Mouse (Mus musculus) adipose tissue, adult 10 weeks (tissue): ENCODE results near the gene Foxd2. TPM values are rescaled to one million over a fixed set of nuclear protein-coding genes. Genes with fewer than 3 reads are reported as not detected.

Experiments
- polyA plus RNA-seq: library from polyadenylated mRNA; stranded (reverse); fragments of 350-450 nt; fragmentation: Illumina TruSeq; extraction: RNeasy Lipid Tissue Mini Kit (QIAGEN cat#74804); gene quantifications from one replicate; pipeline ENCODE4 v1.2.3, GENCODE M21; 2014; ENCODE audit warnings: low read depth, low replicate concordance

The Foxd2 gene
- 0.37 TPM for polyA plus RNA-seq

DNA sequence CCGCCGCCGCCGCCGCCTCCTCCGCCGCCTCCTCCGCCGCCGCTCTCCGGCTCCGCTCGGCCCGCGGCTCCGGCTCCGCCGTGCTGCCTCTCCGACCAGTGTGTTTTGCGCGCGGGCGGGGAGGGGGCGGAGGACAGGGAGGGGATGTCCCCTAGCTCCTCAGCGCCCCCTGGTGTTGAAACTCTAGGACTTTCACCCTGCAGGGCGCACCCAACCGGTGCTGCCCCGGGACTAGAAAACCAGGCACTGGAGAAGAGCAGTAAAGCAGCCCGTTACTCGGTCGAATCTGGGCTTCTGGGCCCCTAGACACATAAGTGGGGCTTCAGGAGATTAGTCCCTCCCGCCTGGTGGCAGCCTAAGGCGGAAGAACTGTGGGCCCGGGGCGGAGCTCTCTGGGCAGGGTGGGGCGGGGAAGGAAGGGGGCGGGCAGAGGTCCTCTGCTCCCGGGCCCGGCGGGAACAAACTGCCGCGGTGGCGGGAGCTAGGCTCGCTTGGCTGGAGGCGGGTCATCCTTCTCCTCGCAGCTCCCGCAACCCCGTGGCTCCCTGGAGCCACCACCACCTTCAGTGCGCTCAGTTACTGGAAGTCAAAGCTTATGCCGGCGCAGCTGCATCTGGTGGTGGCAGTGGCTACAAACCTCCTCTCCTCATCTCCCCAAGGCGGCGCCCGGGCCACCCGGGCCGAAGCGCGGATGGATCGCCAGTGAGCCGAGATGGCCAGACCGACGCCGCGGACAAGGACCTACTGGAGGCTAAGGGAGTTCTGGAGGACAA lies at the start of gene Foxd2:
Gene Foxd2, minus strand, starts transcription at position 45 of the 773 bp plus-strand sequence.

DNA sequence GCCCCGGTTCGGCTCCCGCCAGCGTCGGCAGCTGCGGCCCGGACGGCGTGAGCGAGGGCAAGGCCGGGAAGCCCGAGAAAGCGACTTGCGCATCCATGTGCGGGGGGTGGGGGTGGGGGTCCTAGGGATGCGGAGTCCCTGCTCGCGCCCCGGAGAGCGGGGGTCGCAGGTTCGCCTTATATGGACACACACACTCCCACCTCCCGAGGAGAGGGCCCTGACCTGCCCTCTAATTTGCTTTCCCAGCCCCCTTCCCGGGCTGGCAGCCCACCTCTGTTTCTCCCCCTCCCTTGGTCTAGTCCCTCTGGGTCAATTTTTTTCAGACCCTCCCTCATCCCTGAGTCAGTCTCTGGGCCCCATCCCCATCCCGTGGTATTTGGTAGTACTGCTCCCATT lies 17.2 kb upstream of the Foxd2 start, which contains the start of gene Foxe3:
Gene Foxe3, minus strand, starts transcription at position 97 of the 396 bp plus-strand sequence.

Other genes with a start within 250 kb of the Foxd2 start
- not detected for gene Gm12830, start 87.2 kb downstream of the Foxd2 start, polyA plus RNA-seq
- gene Foxe3, start 17.1 kb upstream of the Foxd2 start, polyA plus RNA-seq, result not detected
- gene Cmpk1, start 78.4 kb upstream of the Foxd2 start, polyA plus RNA-seq, result 64.3 TPM
- 0.77 TPM for gene Stil, start 91.3 kb upstream of the Foxd2 start, polyA plus RNA-seq
- gene Tal1, start 147.6 kb upstream of the Foxd2 start, polyA plus RNA-seq, result 1.6 TPM
- gene Pdzk1ip1, start 179.8 kb upstream of the Foxd2 start, polyA plus RNA-seq, result 117 TPM
- gene Cyp4x1, start 225.4 kb upstream of the Foxd2 start, polyA plus RNA-seq, result 0.42 TPM